Mouse (Mus musculus) fibroblast of lung, adult 2 months (primary cell): Measurements from ENCODE around the gene Nlrp6.
"Not testable (repeated sequence)": the region's sequence is repeated elsewhere in the genome, so short reads cannot be mapped to it uniquely, and the experiment has no call there.

Experiments
- DNase-seq: peaks from one replicate; pipeline ENCODE4 v3.0.0-alpha.2; 2011; ENCODE audit warnings: low read depth

Gene Nlrp6

GRCm38 (mm10) chr7:140949824-140950530, 29.3 kb downstream of the Nlrp6 start, which contains the start of gene Ifitm5:
Gene Ifitm5, minus strand, starts transcription at chr7:140950291.
- no peak for DNase-seq

GRCm38 (mm10) chr7:140951051-140951450, 30.3 kb downstream of the Nlrp6 start:
- no peak for DNase-seq

DNA sequence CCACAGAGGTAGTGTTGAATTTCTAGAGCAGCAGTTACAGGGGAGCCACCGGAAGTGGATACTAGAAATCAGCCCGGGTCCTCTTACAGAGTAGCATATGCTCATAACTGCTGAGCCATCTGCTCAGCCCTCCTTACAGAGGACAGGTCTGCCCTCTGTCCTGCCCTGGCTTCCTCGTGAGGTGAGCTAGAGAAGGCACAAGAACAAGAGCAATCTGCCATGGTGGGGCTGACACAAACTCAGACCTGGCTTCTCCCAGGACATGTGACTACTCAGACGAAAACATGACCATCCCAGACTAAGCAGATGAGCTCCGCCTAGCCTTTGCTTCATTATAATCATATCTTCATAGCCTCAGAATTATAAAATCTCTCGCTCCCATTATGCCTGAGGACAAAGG, 31.1 kb downstream of the Nlrp6 start:
- DNase-seq = no peak

DNA sequence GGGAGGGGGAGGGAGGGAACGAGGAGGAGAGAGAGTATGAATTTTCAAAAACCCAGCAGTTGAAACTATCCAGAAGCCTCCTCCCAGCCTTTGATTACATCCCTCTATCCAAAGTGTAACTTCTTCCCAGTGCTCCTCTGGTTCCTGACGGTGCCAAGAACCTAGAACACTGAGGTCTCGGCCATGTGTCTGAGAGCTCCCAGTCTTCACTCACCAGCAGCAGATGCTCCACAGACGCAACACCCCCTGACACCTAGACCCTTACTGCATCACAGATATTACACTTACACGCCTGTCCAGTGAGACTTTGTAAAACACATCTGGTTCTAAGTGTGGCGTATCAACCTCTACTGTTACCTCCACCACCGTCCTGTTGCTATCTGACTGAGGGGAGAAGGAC, 31.7 kb downstream of the Nlrp6 start:
- no peak for DNase-seq

GRCm38 (mm10) chr7:140953133-140953532, 32.4 kb downstream of the Nlrp6 start:
- DNase-seq = no peak

DNA sequence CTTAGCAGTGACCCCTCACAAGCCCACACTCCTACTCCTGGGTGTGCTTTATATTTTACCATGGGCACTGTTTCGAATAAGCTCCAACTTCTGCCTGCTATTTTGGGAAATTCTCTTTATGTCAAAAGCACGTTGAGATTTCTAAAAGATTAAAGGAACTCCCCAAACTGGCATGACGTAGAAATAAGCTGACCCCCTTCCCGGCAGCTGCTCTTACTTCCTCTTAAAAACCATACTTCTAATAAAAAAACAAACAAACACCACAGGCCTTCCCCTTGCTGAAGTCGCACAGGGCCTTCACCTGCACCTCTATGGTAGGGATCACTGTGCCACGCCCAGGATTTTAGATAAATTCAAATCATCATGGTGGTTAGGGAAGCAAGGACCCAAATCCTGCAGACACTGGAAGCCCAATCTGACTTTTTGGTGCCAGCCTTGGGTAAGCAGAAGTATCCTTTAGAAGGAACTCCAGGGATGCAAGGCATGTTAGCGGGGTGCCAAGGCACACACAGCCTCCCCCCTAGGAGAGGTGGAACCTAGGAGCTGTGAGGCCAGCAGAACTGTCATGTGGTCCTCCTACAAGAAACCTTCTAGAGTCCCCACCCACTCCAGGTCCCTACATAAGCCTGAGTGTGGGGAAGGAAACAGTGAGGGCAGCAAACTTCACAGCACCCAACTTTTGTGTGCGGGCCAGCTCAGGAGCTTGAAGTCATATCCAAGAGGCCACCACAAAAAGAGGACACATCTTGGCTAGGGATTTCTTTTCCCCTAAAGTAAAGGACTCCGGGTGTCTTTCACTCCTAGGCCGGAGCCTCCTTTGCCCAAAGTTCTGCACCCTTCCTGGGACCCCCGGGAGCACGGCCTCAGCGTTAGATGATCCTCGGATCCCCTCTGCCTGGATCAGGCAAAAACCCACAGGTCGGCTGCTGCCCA, 33.4 kb downstream of the Nlrp6 start:
- DNase-seq = no peak

- DNase-seq = no peak
Observed at GRCm38 (mm10) chr7:140954733-140955071, 34.0 kb downstream of the Nlrp6 start.

DNA sequence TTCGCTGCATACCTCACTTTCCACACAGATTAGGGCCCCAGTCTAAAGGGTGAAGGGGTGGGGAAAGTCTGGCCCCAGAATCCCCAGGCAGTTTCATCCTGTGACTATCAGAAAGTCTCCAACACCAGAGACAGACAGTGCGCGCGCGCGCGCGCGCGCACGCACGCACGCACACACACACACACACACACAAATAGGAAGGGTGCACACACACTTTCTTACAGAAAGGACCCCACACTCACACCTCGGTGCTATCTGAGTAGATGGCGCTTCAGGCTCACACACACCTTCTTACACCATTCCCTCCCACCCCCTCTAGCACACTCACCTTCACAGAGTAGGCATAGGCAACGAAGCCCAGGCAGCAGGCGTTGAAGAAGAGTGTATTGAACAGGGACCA, 34.6 kb downstream of the Nlrp6 start:
- DNase-seq = no peak

DNA sequence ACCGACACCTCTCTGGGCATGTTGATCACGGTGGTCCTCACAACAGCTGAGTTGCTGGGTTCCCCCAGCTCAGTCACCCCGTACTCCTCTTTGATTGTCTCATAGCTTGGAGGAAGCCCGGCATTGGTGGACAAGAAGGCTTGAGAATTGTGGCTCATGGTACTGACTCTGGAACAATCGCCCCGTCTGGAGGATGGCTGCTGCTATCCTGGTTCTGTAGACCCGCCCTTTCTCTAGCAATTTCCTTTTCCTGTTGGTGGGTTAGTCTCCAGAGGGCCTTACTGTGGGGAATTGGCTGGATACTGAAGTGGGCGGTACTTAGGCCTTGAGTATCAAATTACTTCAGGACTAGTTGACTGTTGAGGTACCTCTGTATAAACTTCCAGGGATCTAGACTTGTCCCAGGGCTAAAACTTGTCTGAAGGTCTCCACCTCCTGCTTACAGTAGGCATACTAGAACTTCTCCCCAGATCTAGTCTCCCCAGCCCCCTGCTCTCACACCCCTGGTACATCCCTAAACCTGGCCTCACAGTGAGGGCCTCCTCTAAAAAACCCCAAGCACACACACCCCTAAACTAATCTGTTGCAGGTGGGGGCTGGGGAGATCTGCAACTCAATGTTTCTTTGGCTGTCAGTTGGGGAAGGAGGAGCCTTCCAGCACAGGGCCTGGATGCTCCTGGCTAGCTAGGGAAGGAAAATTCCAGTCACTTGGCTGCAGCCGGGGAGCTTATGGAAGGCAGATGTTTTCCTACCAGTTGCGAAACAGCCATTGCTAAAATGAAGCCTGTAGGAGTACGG, 35.3 kb downstream of the Nlrp6 start, which contains the start of the genes Gm45717 and Ifitm2:
Gm45717 (minus strand) TSS at position 180 of the 798 bp plus-strand sequence.
Ifitm2 (minus strand) TSS at position 230 of the 798 bp plus-strand sequence.
- DNase-seq = peak; percentile 96

GRCm38 (mm10) chr7:140956556-140956869, 35.8 kb downstream of the Nlrp6 start:
- no peak for DNase-seq

- DNase-seq = no peak
Observed at GRCm38 (mm10) chr7:140959181-140959901, 38.6 kb downstream of the Nlrp6 start.

DNA sequence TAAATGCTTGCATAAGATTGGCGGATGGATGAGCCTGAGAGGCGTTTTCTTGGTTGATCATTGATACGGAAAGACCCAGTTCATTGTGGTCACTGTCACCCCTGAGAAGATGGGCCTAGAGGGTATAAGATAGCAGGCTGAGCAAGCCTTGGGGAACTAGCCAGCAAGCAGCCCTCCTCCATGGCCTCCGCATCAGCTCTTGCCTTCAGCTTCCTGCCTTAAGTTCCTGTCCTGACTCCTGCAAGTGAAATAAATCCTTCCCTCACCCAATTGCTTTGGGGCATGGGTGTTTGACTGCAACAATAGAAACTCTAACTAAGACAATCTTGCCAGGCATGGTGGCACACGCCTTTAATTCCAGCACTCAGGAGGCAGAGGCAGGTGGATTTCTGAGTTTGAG, 39.3 kb downstream of the Nlrp6 start:
- DNase-seq = no peak

GRCm38 (mm10) chr7:140961416-140961815, 40.7 kb downstream of the Nlrp6 start:
- DNase-seq = no peak

DNA sequence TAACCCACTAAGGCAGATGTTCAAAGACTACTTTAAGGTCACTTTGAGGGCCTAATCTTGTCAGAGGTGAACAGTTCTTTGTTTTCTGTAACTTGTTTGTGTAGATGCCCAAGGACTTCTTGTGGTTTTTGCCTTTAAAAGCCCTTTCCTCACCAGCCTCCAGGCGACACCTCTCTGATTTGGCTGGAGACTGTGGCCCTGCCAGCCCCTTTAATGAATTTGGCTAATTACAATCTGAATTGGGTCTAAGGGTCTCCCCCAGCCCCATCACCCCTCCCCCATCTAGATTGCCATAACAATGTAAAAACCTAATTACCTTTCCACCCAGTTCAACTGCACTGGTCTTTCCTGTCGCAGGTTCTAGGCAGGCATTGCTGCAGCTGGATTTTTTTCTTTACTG, 42.0 kb downstream of the Nlrp6 start:
- DNase-seq = no peak

DNA sequence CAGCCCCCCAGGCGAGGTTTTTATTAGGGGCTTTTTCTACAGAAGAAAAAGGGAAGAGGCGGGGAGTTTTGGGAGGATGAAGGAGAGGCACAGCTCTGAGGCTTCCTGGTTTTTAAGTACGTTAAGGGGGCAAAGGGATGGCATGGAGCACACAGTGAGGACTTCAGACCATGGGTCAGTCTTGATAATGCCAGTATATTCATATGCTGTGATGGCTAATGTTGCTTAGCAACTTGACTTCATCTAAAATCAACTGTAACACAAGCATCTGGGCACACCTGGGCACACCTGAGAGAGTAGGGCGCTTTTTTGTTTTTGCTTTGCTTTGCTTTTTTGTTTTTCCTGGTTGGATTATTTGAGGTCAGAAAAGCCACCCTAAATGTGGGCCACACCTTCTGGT, 46.2 kb downstream of the Nlrp6 start, which contains the start of gene Ifitm1:
Ifitm1 (plus strand) TSS at position 301 of the 400 bp plus-strand sequence.
- no peak for DNase-seq

DNA sequence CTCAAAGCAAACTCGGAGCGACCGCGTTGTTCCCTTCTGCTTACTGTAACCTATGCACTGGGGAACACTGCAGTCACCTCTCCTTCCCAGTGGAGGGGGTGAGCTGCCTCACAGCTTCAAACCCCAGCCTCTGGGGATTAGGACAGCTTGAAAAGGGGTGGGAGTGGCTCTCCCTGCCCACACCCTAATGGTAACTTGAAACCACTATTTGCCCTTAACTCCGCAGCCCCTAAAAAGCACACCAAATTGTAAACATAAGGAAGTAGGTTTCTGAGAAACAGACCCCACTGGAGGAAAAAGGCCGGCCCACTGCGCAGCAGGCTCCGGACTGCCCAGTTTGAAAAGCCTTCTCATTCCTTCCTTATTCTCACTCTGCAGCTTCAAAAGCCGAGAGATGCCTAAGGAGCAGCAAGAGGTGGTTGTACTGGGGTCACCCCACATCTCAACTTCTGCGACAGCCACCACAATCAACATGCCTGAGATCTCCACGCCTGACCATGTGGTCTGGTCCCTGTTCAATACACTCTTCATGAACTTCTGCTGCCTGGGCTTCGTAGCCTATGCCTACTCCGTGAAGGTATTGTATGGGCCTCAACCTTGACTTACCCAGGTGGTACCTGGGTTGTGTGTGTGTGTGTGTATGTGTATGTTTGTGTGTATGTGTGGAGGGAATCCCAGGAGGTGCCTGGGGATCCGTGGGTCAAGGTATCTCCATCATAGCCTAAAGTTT, 47.3 kb downstream of the Nlrp6 start:
- no peak for DNase-seq

DNA sequence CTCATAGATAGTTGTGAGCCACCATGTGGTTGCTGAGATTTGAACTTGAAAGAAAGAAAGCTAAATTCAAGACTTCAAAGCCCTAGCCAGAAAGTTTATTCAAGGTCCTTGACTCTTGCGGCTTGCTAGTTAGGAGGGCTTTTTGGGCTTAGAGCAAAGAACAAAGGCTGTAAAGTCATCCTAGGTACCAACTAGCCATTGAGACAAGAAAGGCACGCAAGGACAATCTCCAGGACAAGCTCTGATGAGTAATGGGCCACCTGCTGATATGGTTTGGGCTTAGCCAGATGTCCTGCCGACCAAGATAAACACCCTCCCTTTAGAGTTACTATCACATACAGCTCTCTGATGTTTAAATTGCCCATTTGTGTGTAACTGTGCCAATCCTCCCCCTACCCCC, 48.0 kb downstream of the Nlrp6 start:
- DNase-seq = not testable (repeated sequence)

GRCm38 (mm10) chr7:140970931-140971330, 50.2 kb downstream of the Nlrp6 start:
- DNase-seq = no peak

- DNase-seq = no peak
Observed at GRCm38 (mm10) chr7:140971479-140972171, 50.9 kb downstream of the Nlrp6 start.
